Mouse (Mus musculus) hematopoietic stem cell, adult 5-6 weeks (primary cell): Measurements from ENCODE around the gene Mbnl2. TPM values are rescaled to one million over a fixed set of nuclear protein-coding genes. Genes with fewer than 3 reads are reported as not detected.
A peak's percentile ranks its signal among the peaks of the same experiment; 100 is the strongest.

Experiments
- ATAC-seq, 2 experiments: fragments of 125-278 bp in 1 of 2; replicated peaks in 1 of 2; 2 replicates each; pipeline ENCODE4 v1.8.0; 2016 to 2017; ENCODE audit warnings: inconsistent platforms in 2 of 2, mild to moderate bottlenecking in 2 of 2, moderate number of reproducible peaks in 2 of 2, low read depth in 1 of 2, moderate TSS enrichment in 1 of 2; ENCODE audit not compliant: low FRiP score in 2 of 2, poor library complexity in 2 of 2, severe bottlenecking in 2 of 2, insufficient read depth in 1 of 2, low TSS enrichment in 1 of 2
- total RNA-seq: library from RNA; stranded (forward); fragments of 172-1452, 232-1000 nt; gene quantifications from 2 replicates; pipeline ENCODE4 v1.2.3, GENCODE M21; 2017

Mbnl2 gene
- total RNA-seq, 1 experiment from 2014 or later: 78.6 TPM

DNA sequence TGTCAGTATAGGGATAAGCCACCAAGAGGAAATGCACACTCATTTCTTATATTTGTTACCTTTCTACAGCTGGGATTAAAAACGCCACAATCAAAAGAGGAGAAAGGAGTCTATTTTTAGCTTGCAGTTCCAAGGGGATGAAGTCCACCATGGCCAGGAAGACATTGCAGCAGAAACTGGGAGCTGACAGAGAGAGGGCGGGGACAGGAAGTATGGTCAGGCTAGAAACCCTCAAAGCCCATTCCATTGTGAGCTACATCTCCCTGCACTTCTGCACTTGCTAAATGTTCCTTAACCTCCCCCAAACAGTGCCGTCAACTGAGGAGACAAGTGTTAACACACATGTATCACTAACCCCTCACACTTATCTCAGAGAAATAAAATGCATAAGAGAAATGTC is 5.4 kb upstream of the Mbnl2 start:
- 0 out of 4 replicates have a peak, but pooled peaks have one; percentile 34 to 46 for ATAC-seq

DNA sequence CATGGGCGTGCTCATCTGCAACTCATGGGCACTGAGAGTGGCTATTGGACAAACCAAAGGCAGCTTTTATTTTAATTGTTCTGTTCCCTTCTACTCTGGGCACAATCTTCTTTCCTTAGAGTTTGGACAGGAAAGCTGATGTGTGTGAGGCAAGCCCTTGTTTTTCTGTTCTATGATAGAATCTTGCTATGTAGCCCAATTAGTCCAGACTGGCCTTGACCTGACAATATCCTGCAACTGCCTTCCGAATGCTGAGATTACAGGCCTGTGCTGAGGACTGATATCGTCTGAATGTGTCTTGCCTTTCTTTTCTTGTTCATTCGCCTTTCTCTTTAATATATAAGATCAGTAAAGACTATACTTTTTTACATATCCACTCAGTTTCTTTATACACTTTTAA is 4.8 kb upstream of the Mbnl2 start:
- no peak for ATAC-seq

DNA sequence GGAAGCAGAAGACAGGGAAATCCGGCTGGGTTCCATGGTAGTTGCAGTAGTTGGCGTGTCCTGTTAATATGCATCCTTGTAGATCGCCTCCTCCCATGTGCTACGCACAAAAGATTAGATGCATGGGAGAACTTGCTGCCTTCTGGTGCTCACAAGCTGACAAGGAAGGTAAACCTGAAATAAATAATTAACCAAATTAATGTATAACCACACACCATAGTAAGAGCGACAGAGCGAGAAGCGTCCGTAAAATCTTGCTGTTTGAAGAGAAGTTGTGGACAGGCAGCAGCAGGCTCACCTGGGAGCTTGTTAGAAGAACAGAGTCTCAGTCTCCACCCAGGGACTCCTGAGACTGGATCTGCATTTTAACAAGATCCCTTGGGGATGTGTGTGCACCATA is 4.4 kb upstream of the Mbnl2 start:
- no peak for ATAC-seq

DNA sequence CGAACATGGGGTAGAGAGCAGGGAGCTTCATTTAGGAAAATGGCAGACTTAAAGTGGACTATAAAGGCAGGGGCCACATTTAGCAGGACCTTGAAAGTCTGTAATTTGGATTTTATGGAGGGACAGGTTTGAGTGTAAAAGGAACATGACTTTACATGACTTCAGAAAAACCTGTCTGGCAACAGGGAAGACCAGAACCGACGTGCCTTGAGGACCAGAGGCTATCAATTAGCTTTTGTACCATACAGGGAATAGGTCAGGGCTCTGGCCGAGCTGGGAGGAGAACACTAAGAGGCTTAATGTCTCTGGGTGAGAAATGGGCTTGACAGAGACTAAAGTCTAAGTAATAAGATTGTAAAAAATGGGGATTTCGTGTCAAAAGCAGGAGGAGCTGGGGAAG is 1.7 kb upstream of the Mbnl2 start:
- no peak for ATAC-seq

DNA sequence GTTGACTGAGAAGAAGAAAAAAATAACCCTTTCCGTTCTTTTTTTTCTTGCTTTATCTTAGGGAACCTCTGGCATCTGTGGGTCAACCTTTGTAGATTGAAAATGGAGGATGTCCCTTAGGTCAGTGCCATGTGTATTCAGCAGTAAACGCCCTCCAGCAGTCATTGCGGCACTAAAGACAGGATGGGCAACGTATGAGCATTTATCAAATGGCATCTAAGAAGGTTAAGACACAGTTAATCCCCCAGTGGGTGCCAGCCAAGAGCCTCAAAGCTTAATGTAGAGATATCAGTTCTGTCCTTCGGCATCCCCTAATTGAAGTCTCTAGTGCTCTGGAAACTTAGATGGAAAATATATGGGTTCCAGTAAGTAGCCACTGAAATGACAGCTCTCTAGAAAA is 723 bp upstream of the Mbnl2 start:
- no peak for ATAC-seq

DNA sequence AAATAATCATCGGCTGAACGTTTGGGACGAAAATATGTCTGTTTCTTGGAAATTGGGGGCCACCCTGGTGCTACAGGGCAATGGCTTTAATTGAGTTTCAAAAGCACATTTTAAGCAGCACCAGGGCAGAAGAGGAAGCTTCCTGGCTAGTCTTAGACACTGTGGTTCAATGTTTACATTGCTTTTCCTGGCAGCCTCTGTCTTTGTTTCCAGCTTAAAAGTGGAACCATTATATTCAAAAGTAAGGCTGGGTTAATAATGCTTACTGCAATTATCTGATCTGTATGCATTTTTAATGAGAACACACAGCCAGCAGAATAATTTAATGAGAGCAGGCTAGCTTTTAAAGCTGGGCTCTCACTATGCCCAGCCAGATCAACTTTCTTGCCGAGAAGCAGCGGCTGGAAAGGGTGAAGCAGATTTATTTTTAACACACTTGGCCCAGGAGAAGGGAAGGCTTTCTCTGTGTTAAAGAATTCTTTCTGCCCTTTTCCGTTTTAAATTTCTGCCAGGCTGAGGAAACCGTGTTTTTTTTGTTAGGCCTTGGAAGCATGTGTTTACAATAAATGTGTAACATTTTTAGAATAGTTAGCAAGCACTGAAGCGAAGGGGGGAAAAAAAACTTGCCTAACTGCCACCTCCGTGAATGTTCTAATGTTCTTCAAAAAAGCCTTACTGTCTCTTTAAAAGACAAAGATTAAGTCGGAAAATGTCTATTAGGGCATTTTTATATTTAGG is 1.0 kb downstream of the Mbnl2 start:
- ATAC-seq: no peak

DNA sequence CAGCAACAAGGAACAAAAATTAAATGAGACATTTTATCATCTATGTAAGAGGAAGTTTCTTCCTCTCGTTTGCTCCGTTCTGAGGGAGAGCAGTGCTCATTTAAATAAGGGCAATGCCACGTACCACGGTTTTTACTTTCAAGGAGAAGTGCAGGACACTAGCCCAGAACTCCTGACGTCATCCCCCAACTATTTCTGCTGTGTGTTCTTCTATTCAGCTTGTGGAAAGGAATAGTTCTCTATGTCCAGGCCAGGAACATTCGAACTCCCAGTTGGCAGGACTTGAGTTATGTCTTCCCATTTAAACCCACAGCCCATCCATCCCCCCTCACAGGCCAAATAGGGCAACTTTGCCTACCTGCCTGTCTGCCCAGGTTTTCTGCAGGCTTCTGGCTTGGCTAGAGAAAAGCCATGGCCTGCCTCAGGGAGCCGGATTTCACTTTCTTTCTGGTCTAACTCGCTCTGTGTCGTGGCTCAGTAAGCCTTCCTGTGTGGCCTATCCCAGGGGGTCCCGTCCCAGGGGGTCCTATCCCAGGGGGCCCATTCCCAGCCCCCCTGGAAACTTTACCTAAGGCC is 1.7 kb downstream of the Mbnl2 start:
- peak; percentile 14 to 20; a peak in 1 of 4 replicates for ATAC-seq

DNA sequence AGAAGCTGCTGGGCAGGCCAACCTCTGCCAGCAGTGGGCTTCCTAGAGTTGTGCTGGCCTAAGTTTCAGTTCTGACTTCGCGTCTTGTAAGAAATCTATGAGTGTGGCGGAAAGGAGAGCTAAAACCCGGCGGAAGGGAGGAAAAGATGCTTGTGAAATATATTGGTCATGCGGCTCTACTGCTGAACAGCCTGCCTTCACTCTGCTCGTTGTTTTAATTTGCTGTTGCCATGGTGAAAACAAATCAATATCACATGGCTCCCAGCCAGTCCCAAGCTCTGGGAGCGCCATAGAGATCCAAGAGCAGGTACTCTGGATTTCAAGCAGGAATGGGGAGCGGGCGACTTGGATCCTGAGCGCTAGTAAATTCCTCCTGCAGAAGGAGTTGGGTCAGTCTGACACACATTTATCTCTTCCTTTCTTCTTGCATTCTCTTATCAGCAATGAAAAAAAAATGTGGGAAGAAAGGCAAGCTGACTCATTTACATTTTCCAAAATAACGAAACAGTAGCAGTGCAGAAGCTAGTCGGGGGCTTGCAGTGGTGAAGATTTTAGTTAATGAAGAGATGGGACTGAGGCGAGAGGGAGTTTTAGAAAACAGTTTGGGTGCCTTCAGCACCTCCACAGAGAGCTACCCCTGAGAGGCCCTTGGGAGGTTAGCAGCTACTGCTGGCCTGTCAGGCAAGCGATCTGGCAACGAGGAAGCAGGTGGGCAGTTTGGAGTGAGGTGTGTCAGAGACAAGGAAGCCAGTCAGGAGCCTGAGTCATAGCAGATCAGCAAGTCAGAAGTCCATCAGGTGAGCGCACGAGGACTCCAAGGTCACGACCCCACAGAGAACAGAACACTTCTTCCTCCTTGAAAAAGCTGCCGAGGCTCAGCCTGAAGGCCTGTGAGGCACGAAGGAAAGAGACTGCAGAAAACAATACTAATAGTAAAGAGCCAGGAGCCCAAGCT is 3.1 kb downstream of the Mbnl2 start:
- peak; percentile 8 to 25 for ATAC-seq

DNA sequence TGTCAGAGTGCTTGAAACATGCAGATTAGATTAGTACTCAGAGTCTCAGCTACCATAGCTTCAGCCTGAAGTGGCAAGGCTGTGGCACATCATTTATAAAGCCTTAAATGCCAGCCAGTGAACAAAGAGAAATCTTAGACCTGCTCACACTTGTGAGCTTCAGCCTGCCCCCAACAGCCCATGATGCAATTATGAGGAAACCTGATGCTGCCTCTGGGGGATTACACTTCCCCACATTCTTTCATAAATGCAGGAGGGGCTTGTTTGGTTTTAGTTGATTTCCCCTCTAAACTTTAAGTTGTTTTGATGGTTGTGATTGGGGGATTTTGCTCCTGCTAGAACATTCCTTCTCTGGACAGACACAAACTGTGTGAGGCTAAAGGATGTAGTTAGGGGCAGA is 4.7 kb downstream of the Mbnl2 start:
- ATAC-seq: no peak

DNA sequence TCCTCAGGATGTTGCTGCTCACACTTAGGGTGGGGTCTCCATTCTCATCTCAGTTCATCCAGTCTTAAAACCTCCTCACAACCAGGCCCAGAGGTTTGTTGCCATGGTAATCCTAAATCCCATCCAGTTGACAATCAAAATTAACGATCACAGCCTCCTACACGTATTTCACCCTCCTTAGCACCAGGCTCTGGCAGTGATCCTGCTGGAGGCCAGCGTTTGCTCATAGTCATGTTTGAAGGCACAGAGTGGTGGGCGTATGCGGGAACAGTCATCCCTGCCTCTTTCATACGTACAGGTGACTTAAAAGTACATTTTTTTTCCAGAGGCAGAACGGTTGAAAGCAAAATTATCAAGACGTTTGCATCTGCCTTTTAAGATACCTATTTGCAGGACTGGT is 8.3 kb downstream of the Mbnl2 start:
- no peak for ATAC-seq

DNA sequence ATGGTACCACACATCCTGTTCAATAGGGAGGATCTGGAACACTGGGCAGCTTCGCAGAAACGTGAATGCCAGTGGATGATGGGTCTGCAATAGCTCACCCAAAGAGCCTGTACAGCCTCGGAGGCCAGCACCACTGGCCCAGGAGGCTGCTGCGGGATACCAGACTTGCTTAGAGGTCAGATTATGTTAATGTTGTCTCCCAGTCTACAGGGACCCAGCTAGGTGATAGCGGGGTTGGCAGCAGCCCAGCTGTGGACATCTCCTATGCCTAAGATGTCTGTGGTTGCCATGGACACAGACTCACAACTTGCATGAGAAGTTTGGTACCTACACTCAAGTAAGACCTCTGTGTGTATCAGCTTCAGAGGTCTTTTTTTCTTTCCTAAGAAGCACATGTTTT is 9.0 kb downstream of the Mbnl2 start:
- no peak for ATAC-seq

DNA sequence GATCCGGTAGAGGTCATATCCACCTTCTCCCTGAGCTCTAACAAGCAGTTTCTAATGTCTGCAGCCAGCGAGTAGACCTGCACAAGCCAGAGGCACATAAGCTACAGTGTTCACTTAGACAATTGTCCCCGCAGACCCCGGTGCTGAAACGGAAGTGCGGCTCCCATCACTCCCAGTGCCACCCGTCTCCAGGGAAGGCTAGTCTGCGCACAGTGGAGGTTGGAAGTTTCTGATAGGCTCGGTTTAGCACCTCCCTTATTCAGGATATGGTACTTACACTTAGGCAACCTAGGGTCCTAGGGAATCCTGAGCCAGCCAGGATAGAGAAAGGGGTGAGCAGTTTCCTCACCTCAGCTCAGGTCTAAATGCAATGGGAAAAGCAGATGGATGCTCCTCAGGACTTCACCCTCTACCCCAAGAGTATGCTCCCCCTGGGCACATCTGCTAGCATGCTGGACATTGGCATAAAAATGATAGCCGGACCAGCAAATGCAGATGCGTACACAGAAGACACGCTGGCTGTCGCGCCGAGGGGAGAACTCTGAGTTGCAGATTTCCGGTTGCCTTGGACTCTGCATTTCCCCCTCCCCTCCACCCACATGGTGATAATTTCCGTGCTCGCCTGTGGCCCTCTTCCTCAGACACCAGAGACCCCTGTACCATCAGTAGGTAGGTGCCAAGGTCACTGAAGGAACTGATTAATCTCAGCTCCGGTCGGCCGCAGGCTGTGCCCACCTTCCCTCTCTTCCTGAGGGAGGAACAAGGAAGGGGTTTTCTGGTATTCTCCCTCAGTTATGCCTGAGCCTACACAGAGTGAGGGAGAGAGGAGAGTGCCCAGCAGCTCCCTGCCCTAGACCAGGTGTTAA is 11.9 kb downstream of the Mbnl2 start:
- peak; percentile 6 to 23; a peak in 1 of 4 replicates for ATAC-seq

DNA sequence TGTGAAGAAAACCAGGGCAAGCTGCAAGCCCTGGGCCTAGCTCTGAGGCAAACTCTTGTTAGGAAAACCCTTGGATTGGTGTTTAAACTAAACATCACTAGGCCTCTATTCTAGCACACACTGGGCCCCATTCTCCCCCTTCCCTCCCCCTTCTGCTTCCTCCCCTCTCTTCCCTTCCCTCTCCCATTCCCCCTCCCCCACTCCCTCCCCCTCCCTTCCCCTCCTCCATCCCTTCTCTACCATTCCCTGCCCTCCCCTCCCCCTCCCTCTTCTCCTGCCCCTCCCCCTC is 12.5 kb downstream of the Mbnl2 start:
- no peak for ATAC-seq

DNA sequence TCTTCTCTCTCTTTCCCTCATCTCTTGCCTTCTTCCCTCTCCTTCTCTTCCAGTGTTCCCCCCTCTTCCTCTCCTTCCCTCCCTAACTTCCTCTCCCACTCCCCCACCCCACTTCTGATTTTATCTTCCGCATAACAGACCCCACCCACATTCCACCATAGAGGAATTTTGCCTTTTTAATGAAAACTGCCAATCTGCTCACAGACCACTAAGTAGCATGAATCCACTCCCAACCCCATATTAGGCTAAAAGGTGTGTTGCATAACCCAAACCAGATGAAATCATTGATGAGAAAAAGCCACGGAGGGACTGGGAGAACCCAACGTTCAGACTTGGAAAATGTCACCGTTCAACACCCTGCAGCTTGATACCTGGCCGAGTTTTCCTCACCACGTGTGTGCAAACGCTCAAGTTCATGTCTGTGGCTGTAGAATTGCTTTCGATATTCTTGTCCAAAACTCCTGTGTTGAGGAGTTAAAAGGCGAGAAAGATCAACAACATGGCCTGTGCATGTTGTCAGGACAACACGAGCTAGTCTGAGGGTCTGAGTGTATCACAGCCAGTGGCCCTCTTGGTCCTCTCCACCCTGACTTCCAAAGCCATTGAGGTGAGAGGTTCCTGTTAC is 13.0 kb downstream of the Mbnl2 start:
- ATAC-seq: no peak

DNA sequence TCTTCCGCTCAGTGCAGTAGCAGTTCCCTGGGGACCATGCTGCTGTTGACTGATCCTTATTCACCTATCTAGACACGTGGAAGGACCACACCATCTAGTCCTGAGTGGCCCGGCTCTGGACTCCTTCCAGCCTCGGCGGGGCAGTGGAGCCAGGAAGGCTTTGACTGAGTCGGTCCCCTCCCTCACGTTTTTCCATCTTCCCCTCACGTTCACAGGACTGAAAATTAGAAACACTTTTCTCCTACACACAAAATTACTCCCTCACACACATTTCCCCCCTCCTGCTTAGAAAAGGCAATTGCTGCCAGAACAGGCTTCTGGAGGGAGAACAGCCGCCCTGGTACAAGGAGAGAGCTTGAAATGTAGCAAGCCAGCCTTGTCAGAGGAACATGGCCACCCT is 13.6 kb downstream of the Mbnl2 start:
- ATAC-seq: no peak

DNA sequence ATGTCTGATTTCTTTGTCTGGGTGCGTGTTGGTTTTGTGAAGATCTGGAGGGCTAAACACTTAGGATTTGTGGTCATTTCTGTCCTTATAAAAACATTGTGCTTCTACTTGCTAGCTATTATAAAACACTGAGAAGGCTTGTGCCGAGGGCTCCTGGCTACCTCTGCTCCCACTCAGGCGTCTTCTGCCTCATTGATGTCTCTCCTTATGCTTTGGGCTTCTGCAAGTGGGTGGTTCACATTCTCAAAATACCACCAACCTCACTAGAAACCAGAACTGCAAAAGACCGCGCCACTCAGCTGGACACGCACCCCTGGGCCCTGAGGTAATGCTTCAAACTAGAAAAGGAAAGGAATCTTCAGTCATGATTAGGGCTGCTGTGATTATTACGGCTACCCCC is 14.1 kb downstream of the Mbnl2 start:
- ATAC-seq: no peak

DNA sequence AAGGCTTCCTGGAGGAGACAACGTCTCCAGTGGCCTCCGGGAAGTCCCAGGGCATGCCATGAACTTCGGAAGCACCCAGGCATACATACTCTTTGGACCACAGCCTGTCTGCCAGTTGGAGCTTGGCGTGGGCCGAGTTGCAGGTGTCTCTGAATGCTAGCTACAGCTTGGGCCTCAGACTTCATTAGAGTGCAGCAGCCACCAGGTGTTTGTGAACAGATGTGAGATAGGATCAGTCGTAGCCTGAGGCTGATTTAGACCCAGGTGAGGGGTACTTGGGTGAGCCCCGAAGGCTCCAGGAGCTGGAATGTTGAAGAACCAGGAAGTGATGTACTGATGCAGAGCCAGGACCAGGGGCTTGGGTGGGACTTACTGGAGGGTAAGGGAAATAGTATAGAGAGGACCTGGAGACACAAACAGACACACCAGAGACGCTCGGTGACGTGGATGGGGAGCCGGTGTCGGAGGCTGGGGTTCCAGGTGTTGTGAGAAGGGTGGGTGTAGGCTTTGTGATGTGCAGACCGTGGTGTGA is 15.8 kb downstream of the Mbnl2 start:
- ATAC-seq: no peak
